Mouse (Mus musculus): ENCODE measurements around the gene Nol9. TPM values are rescaled to one million over a fixed set of nuclear protein-coding genes. Genes with fewer than 3 reads are reported as not detected.

Nol9 gene
- polyA plus RNA-seq, 1 experiment: 14.3 TPM

DNA sequence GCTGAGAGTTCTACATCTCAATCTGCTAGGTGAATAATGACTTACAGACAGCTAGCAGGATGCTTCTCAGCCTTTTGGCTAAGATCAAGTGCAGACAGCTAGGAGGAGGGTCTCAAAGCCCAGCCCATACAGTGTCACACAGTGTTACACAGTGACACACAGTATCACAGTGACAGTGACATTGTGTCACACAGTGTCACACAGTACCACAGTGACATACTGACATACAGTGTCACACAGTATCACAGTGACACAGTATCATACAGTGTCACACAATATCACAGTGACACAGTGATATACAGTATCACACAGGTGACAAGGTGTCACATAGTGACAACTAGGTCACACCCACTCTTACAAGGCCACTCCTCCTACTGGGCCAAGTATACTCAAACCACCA is 28.2 kb downstream of the Nol9 start:
- H3K27ac ChIP-seq (ENCODE audit: insufficient read depth, low read depth, low read length): no peak overlapping the region
- H3K4me3 ChIP-seq (ENCODE audit: low read depth, low read length): no peak overlapping the region
- H3K27me3 ChIP-seq (ENCODE audit: control insufficient read depth, insufficient read depth, low read length): no peaks in the 10 kb centered on the region
- H3K36me3 ChIP-seq (ENCODE audit: control insufficient read depth, insufficient read depth, low read length): no peaks in the 10 kb centered on the region
- TF ChIP-seq CTCF (IDR thresholded peaks at IDR 0.05; ENCODE audit: extremely low read depth, insufficient read length, insufficient replicate concordance, low read depth, low read length) (no peak), POLR2A (IDR thresholded peaks at IDR 0.05; ENCODE audit: low read depth, low read length) (no peak)
- H3K4me1 ChIP-seq (ENCODE audit: control insufficient read depth, insufficient read depth, insufficient read length, low read length): no peaks in the 10 kb centered on the region

DNA sequence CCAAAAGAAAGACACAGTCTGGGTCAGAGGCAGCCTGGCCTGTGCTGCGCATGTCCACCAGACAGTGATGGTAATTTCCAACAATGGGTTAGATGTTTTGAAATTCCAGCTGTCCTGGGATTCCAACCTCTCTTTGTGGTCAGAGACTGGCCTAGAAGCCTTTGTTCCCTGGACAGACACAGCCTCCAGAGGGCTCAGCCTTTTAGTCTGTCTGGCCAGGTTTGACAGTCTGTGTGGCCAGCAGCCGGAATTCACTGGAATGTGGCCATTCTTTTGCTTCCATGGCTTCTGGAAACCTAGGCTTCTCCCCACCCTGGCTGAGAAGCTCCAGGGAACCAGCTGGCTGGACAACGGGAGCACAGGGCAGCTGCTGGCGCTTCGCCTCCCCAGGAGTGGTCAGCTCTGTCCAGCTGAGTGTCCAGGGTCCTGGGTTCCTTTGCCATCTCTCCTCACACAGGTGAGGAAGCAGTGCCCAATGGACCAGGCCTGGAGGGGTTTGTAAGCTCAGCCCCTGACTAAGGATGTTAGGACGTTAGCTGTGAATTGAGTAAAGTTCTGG is 29.1 kb downstream of the Nol9 start:
- Histone ChIP-seq H3K4me3 (ENCODE audit: low read depth, low read length) (no peak overlapping the region), H3K27me3 (ENCODE audit: control insufficient read depth, insufficient read depth, low read length) (no peaks in the 10 kb centered on the region), H3K4me1 (ENCODE audit: control insufficient read depth, insufficient read depth, insufficient read length, low read length) (peaks cover 3% of the 10 kb centered on the region; the same call in 1 of the 2 replicates), H3K27ac (ENCODE audit: insufficient read depth, low read depth, low read length) (no peak overlapping the region), H3K36me3 (ENCODE audit: control insufficient read depth, insufficient read depth, low read length) (no peaks in the 10 kb centered on the region)
- TF ChIP-seq POLR2A (IDR thresholded peaks at IDR 0.05; ENCODE audit: low read depth, low read length) (no peak), CTCF (IDR thresholded peaks at IDR 0.05; ENCODE audit: extremely low read depth, insufficient read length, insufficient replicate concordance, low read depth, low read length) (no peak)
- 74% methylated on average over 6 of the region's 6 CpGs for WGBS

DNA sequence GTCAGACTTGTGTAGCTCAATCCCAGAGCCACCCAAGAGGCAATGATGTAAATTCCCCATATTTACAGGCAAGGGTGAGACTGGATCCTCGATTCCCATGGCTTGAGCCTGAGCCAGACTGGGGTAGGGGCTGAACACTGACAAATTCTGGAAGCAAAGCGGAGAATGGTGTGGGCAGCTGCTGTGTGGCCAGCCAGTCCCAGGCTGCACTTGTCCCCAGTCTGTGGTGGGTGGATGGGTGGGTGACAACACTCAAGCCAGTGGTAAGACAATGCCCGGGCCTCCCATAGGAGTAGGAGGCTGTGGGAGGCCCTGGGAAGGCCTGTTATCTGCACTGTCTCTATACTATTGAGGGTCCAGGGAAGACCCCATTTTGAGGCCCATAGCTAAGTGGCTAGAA is 30.1 kb downstream of the Nol9 start:
- WGBS: 86% methylated on average over 3 of the region's 3 CpGs
- no peaks in the 10 kb centered on the region for H3K27me3 ChIP-seq (ENCODE audit: control insufficient read depth, insufficient read depth, low read length)
- H3K36me3 ChIP-seq (ENCODE audit: control insufficient read depth, insufficient read depth, low read length): no peaks in the 10 kb centered on the region
- H3K27ac ChIP-seq (ENCODE audit: insufficient read depth, low read depth, low read length): no peak overlapping the region
- TF ChIP-seq POLR2A (IDR thresholded peaks at IDR 0.05; ENCODE audit: low read depth, low read length) (no peak), CTCF (IDR thresholded peaks at IDR 0.05; ENCODE audit: extremely low read depth, insufficient read length, insufficient replicate concordance, low read depth, low read length) (no peak)
- peaks cover 3% of the 10 kb centered on the region; the same call in 1 of the 2 replicates for H3K4me1 ChIP-seq (ENCODE audit: control insufficient read depth, insufficient read depth, insufficient read length, low read length)
- no peak overlapping the region for H3K4me3 ChIP-seq (ENCODE audit: low read depth, low read length)

DNA sequence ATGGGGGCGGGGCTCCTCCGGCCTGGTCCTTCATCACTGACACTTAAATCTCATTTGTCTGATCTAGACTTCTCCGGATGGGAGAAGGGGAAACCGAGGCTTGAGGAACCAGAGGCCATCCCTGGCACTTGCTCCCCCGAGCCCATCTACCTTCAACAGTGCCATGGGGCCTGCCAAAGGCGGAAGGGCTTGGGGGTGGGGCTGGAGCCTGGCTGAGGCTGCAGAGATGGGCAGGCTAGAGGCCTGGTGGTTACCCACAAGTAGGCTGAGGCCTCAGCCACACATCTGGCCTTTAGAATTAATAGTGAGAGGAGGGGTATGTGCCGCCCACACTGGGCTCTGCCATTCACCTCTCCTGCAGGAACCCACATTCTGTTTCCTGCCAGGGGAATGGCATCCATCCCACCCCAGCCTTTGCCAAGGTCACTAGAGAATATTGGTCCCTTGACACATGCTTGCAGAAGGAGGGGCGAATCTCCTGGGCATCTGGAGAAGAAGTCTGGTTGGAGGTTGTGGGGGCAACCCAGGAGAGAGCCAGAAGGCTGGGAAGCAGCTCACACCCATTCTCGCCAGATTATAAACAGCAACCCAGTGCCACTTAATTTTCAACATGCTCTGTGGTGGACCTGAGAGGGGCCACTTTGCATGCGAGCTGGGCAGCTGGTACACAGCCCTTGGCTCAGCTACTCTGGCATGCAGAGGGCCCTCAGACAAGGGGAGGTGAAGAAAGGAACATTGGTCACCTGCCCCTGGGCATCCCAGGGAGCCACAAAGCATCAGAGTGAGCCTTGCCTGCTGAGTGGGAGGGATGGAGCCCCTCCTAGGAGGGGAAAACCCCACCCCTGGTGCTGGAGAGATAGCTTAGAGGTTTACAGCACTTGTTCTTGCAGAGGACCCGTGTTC is 31.6 kb downstream of the Nol9 start:
- no peak overlapping the region for H3K4me3 ChIP-seq (ENCODE audit: low read depth, low read length)
- 76% methylated on average over 11 of the region's 11 CpGs for WGBS
- no peak overlapping the region for H3K27ac ChIP-seq (ENCODE audit: insufficient read depth, low read depth, low read length)
- no peaks in the 10 kb centered on the region for H3K36me3 ChIP-seq (ENCODE audit: control insufficient read depth, insufficient read depth, low read length)
- TF ChIP-seq CTCF (IDR thresholded peaks at IDR 0.05; ENCODE audit: extremely low read depth, insufficient read length, insufficient replicate concordance, low read depth, low read length) (no peak), POLR2A (IDR thresholded peaks at IDR 0.05; ENCODE audit: low read depth, low read length) (no peak)
- no peaks in the 10 kb centered on the region for H3K27me3 ChIP-seq (ENCODE audit: control insufficient read depth, insufficient read depth, low read length)
- H3K4me1 ChIP-seq (ENCODE audit: control insufficient read depth, insufficient read depth, insufficient read length, low read length): peaks cover 3% of the 10 kb centered on the region; the same call in 1 of the 2 replicates

DNA sequence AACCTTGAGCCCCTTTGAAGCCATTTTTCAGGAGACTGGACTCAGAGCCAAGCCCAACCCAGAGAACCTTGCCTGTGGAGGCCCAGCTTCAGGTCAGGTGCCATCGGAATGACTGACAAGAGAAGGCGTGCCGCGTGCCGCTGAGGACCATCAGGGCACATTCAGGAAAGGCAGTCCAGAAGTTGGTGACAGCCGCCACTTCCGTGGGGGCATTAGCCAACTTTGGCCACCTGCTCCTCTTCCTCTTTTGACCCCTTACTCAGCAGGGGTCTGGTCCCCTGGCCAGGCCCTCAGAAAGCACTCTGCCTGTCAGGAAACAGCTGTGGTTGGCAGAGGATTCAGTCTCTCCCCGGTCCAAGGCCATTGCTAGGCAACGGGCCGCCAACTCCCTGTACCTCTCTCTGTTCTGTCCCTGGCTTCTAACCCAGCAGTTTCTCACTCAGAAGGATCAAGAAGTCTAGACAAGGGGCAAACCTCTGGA is 33.0 kb downstream of the Nol9 start, which contains the start of gene Plekhg5:
TSS of gene Plekhg5 (plus strand) at position 378 of the 481 bp plus-strand sequence.
- TF ChIP-seq POLR2A (IDR thresholded peaks at IDR 0.05; ENCODE audit: low read depth, low read length) (no peak), CTCF (IDR thresholded peaks at IDR 0.05; ENCODE audit: extremely low read depth, insufficient read length, insufficient replicate concordance, low read depth, low read length) (no peak)
- WGBS: 37% methylated on average over 10 of the region's 10 CpGs
- Histone ChIP-seq H3K27ac (ENCODE audit: insufficient read depth, low read depth, low read length) (no peak within 1 kb of the TSS), H3K36me3 (ENCODE audit: control insufficient read depth, insufficient read depth, low read length) (no peaks in the 10 kb centered on the region), H3K27me3 (ENCODE audit: control insufficient read depth, insufficient read depth, low read length) (no peaks in the 10 kb centered on the region), H3K4me3 (ENCODE audit: low read depth, low read length) (no peak within 1 kb of the TSS), H3K4me1 (ENCODE audit: control insufficient read depth, insufficient read depth, insufficient read length, low read length) (peaks cover 3% of the 10 kb centered on the region; the same call in 1 of the 2 replicates)

DNA sequence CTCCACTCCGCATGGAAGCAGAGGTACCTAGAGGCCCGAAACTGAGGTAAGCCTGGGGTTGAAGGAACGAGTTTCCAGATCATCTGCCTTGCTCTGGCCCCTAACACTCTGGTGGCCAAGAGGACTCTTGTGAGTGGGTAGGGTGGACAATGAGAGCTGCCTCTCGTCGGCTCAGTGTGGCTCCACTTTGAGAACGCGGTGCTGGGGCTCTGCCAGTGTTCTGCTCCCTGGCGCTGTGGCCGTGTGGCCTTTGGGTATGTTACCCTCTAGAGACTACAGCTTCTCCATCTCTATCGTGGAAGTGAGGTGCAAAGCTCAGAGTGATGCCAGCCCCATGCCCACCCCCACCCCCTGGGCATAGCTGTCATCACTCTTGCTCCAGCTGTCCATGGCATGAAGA is 33.5 kb downstream of the Nol9 start:
- H3K4me1 ChIP-seq (ENCODE audit: control insufficient read depth, insufficient read depth, insufficient read length, low read length): peaks cover 3% of the 10 kb centered on the region; the same call in 1 of the 2 replicates
- TF ChIP-seq CTCF (IDR thresholded peaks at IDR 0.05; ENCODE audit: extremely low read depth, insufficient read length, insufficient replicate concordance, low read depth, low read length) (no peak), POLR2A (IDR thresholded peaks at IDR 0.05; ENCODE audit: low read depth, low read length) (no peak)
- 55% methylated on average over 10 of the region's 10 CpGs for WGBS
- no peaks in the 10 kb centered on the region for H3K27me3 ChIP-seq (ENCODE audit: control insufficient read depth, insufficient read depth, low read length)
- H3K27ac ChIP-seq (ENCODE audit: insufficient read depth, low read depth, low read length): no peak overlapping the region
- H3K36me3 ChIP-seq (ENCODE audit: control insufficient read depth, insufficient read depth, low read length): no peaks in the 10 kb centered on the region
- H3K4me3 ChIP-seq (ENCODE audit: low read depth, low read length): no peak overlapping the region

DNA sequence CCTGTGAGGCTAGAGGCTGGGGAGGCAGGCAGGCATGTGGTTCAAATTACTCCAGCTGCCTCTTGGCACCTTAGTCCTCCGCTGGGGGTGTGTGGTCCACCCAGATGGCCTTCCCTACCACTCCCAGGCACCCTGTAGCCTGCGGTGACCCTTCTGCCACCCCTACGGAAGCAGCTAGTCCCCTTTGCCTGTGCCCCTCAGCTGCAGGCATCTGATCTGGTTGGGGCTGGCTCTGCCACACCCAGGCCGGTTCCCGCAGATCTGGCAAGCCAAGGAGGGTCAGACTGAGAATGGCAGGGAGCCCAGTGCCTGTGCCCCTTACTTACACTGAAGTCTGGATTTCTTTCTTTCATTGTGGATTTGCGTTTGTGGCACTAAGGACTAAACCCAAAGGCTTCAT is 34.6 kb downstream of the Nol9 start:
- Histone ChIP-seq H3K36me3 (ENCODE audit: control insufficient read depth, insufficient read depth, low read length) (no peaks in the 10 kb centered on the region), H3K27ac (ENCODE audit: insufficient read depth, low read depth, low read length) (no peak overlapping the region), H3K27me3 (ENCODE audit: control insufficient read depth, insufficient read depth, low read length) (no peaks in the 10 kb centered on the region), H3K4me3 (ENCODE audit: low read depth, low read length) (no peak overlapping the region), H3K4me1 (ENCODE audit: control insufficient read depth, insufficient read depth, insufficient read length, low read length) (peaks cover 3% of the 10 kb centered on the region; the same call in 1 of the 2 replicates)
- WGBS: 60% methylated on average over 6 of the region's 6 CpGs
- TF ChIP-seq CTCF (IDR thresholded peaks at IDR 0.05; ENCODE audit: extremely low read depth, insufficient read length, insufficient replicate concordance, low read depth, low read length) (no peak), POLR2A (IDR thresholded peaks at IDR 0.05; ENCODE audit: low read depth, low read length) (no peak)

Measured in small intestine, adult 2 months (tissue).